Mouse (Mus musculus): ENCODE measurements at regions not wholly inside any gene's neighbourhood (a gene's known extent, or its start where the extent isn't known, plus 50 kb on each side); places are given as distances from the start of the nearest gene placed in this dataset.

DNA sequence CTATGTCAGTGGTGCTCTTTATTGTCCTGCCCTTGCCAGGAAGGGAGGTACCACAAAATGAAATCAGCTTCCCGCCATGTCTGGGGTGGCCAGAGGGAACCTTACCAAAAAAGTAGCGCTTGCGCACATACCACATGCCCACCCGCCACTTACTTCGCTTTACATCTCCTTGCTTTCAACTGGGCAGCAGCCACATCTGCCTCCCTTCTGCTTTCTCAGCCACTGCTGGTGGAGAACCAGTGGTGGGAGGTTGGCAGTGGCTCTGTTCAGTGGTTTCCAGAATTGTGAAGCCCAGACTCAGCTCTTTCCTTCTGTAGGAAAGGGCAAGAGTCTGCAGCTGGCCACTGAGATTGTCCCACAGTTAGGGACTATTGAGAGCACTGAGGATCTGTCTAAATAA lies 170.2 kb downstream of the Hlx start:
- no peak for TF ChIP-seq GATA1 (IDR thresholded peaks at IDR 0.05; ENCODE audit: low read length)

DNA sequence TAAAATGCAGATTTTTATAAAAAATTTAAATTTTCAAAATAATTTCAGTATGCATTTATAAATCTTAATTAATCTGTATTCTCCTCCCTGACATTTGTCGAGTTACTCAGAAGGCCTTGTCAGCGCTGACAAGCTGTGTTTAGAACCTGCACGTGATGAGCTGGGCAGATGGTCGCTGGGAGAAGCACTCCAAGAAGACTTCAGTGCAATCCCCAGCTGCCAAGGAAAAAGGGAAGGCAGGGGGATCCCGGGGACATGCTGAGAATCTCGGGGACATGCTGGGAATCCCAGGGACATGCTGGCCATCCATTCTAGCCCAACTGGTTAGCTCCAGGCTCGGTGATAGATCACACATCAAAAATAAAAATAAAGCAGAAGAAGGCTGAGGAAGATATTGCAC lies 172.9 kb downstream of the Hlx start:
- no peak for TF ChIP-seq GATA1 (IDR thresholded peaks at IDR 0.05; ENCODE audit: low read length)

GRCm38 (mm10) chr1:184553791-184554190 lies 178.6 kb downstream of the Hlx start:
- no peak for TF ChIP-seq GATA1 (IDR thresholded peaks at IDR 0.05; ENCODE audit: low read length)

DNA sequence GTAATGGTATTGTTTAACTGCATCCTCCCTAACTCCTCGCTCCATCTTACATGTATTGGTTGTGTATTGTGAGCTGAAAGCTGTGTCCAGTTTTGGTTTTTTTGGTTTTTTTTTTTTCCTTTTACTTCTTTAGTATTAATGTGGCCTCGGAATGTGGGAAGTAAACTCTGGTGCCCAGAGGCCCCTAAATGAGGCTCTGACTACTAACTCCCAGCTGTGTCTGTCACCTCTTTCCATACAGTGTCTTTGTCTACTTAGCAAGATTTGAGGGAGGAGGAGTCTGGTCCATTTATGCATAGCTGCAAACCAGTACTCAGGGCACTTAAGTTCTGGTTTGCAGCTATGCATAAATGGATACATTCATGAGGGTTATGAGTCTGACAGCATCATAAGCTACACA lies 181.9 kb downstream of the Hlx start:
- TF ChIP-seq GATA1 (IDR thresholded peaks at IDR 0.05; ENCODE audit: low read length): no peak

GRCm38 (mm10) chr1:184547650-184548235 lies 184.7 kb downstream of the Hlx start:
- no peak for TF ChIP-seq GATA1 (IDR thresholded peaks at IDR 0.05; ENCODE audit: low read length)

DNA sequence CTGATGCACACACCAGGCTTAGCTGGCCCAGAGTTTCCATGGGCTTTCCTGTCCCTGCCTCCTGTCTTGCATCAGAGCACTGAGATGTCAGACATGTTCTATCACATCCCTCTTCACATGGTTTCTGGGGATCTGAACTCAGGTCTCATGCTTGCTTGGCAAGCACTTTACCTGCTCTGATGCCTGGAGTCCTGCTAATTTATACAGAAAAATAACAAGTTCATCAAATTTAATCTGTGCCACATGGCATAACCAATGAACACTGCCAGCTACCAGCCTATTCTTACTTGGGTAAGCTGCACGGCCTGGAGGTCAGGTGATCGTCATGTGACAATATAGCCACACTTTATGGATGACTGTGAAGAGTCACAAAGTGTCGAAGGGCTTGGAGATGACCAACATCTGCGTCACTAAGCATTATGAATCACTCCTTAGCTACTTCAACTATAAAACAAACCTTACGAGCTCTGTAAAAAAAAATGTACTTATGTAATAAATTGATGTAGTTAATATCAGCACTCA lies 186.2 kb downstream of the Hlx start:
- TF ChIP-seq GATA1 (IDR thresholded peaks at IDR 0.05; ENCODE audit: low read length): no peak

DNA sequence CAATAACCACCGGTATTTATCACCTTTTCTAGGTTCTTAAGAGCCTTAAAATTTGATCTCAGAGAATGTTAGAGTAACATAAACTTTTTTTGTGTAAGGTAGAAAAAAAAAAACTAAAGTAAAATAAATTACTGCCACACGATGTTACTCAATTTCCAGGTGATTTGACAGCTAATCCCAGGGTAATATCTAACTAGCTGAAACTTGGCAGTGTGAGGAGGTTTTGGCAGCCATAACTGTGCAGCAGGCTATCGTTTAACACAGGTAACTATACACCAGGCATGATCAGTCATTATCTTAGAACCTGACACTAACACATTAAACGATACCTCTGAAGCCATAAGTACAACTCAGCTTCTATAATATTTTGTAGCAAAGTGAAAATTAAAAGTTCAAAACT lies 187.3 kb downstream of the Hlx start:
- no peak for TF ChIP-seq GATA1 (IDR thresholded peaks at IDR 0.05; ENCODE audit: low read length)

DNA sequence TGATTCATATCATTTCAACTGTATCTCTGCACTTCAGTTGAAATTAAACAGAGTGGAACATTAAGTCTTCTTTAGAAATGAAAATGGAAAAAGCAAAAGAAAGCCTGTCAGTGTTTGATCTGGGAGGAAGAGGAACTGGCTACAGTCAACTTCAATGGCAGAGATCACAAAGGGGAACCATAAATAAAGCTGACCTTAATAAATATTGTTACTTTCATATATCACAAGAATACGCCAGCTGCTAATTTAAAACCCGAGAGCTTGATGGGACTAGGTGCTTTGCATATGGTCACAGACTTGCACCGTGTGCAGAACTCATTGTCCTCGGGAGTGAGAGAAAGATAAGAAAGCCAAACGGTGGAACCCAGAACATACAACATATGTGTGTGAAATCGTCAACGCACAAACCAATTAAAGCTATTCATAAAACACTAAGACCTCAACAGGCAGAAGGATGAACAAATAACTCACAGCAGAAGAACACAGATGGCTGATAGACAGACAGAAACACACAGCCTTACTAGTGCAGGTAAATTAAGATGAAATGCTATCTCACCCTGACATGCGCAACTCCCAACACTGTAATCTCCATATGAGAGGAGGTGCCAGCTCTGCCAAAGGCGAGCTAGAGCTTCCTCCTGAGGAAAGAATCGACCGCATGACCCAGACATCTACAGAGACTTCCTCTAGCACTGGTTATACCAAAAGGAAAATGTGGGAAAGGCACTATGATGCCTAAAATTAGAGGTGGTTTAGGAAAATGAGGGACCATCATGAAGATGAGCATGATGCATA lies 189.9 kb downstream of the Hlx start:
- no peak for TF ChIP-seq GATA1 (IDR thresholded peaks at IDR 0.05; ENCODE audit: low read length)

GRCm38 (mm10) chr1:184539818-184540217 lies 192.6 kb downstream of the Hlx start:
- no peak for TF ChIP-seq GATA1 (IDR thresholded peaks at IDR 0.05; ENCODE audit: low read length)

DNA sequence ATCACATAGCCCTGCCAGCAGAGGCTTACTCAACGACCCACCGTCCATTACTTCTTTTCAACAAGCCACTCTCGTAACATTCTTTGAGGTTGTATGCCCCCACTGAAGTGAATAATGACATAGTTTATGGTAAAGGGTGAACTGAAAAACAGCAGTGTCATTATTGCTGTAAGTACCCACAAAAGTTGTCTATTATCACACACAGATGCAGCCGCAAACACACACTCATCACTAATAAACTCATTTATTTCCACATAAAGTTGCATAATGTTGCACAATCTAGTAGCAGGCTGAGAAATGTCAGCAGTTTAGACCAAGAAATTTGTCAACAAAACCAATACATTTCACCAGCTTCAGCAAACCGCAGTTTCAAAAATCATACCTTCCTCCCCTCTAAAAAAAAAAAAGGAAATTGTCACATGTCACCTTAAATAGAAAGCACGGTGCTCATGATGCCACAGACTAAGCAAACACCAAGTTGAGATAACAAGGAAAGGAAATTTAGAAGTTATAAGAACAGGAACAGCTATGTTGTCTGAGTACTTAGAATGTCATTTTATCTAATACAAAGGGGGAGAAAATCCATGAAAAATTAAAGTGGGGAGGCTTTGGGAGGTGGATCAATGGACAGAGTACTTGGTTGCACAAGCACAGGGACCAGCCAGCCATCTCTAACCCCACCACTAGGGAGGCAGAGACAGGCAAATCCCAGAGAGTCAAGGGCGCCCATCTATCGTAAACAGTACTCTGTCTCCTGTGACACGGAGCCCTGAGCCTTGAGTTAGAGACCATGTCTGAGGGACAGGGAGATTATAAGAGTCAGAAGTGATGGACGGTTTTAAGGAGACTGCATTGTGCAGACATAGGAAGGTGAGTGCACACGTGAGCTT lies 195.9 kb downstream of the Hlx start:
- TF ChIP-seq GATA1 (IDR thresholded peaks at IDR 0.05; ENCODE audit: low read length): no peak

DNA sequence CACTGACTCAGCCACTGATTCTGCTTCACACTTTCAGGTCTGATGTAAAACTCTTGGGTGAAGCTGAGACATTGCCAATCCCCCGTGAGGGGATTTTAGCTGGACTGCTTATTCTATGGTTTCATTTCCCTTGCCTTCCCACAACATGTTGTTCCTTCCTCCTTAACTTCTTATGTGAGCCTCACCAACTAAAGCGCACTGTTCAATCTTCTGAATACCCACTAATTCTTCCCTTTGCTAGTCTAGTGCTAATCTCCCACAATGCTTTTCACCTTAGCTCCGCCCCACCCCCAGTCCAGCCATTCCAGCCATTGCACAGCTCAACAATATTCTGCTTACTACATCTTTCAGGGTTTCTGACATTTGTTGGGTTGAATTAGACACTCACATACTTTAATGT lies 196.7 kb downstream of the Hlx start:
- no peak for TF ChIP-seq GATA1 (IDR thresholded peaks at IDR 0.05; ENCODE audit: low read length)

- TF ChIP-seq GATA1 (IDR thresholded peaks at IDR 0.05; ENCODE audit: low read length): no peak
These were observed 197.9 kb downstream of the Hlx start for GRCm38 (mm10) chr1:184534511-184534910.

DNA sequence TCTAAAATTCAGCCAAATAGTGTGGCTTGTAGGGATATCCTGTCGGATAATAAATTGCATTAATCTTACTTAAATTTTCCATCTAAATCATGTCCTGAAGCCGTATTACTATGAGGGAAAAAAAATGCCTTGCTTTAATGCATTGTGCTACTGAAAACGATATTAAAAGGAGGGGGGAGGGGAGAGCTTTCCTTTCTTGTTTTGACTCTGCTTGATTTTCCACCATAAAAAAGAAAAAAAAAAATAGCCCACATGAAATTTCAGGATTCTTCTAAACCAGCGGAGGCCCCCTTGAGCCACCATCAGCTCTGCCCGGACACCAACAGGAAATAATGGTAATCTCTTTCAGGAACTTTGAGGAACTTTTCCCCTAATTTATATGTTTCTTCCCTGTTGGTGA lies 198.5 kb downstream of the Hlx start:
- no peak for TF ChIP-seq GATA1 (IDR thresholded peaks at IDR 0.05; ENCODE audit: low read length)

DNA sequence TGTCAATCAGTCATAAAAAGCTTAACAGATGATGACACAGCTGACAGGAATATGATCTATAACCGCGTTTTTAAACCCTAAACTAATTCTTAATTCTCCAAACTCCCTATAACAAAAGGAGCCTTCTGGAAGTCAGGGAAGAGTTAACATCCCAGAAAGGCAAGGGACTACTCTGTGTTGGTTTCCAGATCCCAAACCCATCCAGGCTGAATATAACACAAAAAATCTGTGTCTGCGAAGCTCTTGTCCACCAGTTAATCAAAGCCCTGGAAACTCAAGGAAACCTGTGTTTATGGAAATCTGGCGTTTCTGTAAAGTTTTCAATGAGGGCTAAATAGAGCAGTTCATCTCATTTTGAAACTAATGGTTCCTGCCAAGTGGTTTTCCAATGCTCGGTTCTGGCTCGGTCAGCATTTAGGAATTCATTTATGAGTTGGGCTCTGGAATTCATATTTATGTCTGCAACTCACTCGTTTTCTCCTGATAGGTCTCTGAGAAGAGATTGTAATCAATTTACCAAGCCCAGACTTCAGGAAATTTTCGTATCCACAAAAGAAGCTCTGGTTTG lies 199.8 kb downstream of the Hlx start:
- no peak for TF ChIP-seq GATA1 (IDR thresholded peaks at IDR 0.05; ENCODE audit: low read length)

DNA sequence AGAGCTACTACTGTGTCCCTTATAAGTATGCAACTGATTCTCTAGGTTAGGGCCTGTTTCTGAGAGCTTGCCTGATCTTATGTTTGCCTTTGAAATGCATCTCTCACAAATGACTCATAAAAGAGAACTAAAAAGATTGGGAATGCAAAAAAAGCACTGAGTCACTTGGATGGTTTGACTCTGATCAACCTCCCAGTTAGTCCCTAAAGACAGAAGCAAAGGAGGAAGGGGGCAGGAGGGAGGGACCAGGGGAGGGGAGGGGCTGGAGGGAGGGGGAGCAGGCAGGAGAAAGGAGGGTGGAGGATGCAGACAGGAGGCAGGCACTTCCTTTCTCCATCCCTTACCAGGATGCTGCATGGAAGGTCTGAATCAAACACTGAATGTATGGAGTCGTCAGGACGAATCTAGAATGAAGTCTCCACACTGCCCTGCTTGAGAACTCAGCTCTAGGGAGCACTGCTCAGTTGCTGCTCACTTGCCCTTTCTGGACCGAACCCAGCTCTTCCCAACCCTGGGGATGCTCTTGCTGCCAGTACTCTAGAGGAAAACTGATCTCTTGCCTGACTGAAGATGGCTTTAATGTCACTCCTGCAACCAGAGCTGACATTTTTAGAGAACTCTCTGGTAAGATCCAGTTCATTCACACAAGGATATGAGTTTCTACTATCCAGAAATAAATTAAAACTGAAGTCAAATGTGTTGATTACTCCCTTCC lies 201.7 kb downstream of the Hlx start:
- no peak for TF ChIP-seq GATA1 (IDR thresholded peaks at IDR 0.05; ENCODE audit: low read length)

Data from G1E-ER4 (cell line).